Mouse (Mus musculus): ENCODE data around the gene Atp2b1. TPM values are rescaled to one million over a fixed set of nuclear protein-coding genes. Genes with fewer than 3 reads are reported as not detected.

The Atp2b1 gene
- polyA plus RNA-seq, 1 experiment from 2014 or later = 103 TPM

- ATAC-seq = no peak
- no peak overlapping the region for H3K9ac ChIP-seq (ENCODE audit: low read length)
- no peaks in the 10 kb centered on the region for H3K36me3 ChIP-seq (ENCODE audit: control insufficient read depth, insufficient read depth, low read length)
- WGBS = 91% methylated on average over 5 of the region's 5 CpGs
- H3K4me2 ChIP-seq (ENCODE audit: low read length) = no peak overlapping the region
- no peak overlapping the region for H3K4me3 ChIP-seq (ENCODE audit: low read depth, low read length)
- DNase-seq (ENCODE audit: low spot score) = no peak
- H3K4me1 ChIP-seq (ENCODE audit: control insufficient read depth, insufficient read depth, low read length) = no peaks in the 10 kb centered on the region
- H3K27me3 ChIP-seq (replicated peaks; ENCODE audit: control insufficient read depth, insufficient read depth, low read length) = no peaks in the 10 kb centered on the region
- no peak overlapping the region for H3K27ac ChIP-seq (ENCODE audit: low read depth, low read length)
- no peaks in the 10 kb centered on the region for H3K9me3 ChIP-seq (replicated peaks; ENCODE audit: control insufficient read depth, low read length)
These were observed 31.6 kb upstream of the Atp2b1 start for GRCm38 (mm10) chr10:98882587-98882986.

GRCm38 (mm10) chr10:98884445-98884844 is 29.8 kb upstream of the Atp2b1 start:
- no peak overlapping the region for H3K27ac ChIP-seq (ENCODE audit: low read depth, low read length)
- WGBS = 84% methylated on average over 2 of the region's 2 CpGs
- no peak overlapping the region for H3K4me2 ChIP-seq (ENCODE audit: low read length)
- no peak overlapping the region for H3K4me3 ChIP-seq (ENCODE audit: low read depth, low read length)
- ATAC-seq (no peak), DNase-seq (ENCODE audit: low spot score) (no peak)
- no peak overlapping the region for H3K9ac ChIP-seq (ENCODE audit: low read length)
- H3K27me3 ChIP-seq (replicated peaks; ENCODE audit: control insufficient read depth, insufficient read depth, low read length) = no peaks in the 10 kb centered on the region
- no peaks in the 10 kb centered on the region for H3K9me3 ChIP-seq (replicated peaks; ENCODE audit: control insufficient read depth, low read length)
- no peaks in the 10 kb centered on the region for H3K4me1 ChIP-seq (ENCODE audit: control insufficient read depth, insufficient read depth, low read length)
- H3K36me3 ChIP-seq (ENCODE audit: control insufficient read depth, insufficient read depth, low read length) = no peaks in the 10 kb centered on the region

GRCm38 (mm10) chr10:98886770-98887271 is 27.4 kb upstream of the Atp2b1 start:
- Histone ChIP-seq H3K4me2 (ENCODE audit: low read length) (no peak overlapping the region), H3K27me3 (replicated peaks; ENCODE audit: control insufficient read depth, insufficient read depth, low read length) (no peaks in the 10 kb centered on the region), H3K4me3 (ENCODE audit: low read depth, low read length) (no peak overlapping the region), H3K4me1 (ENCODE audit: control insufficient read depth, insufficient read depth, low read length) (no peaks in the 10 kb centered on the region), H3K9ac (ENCODE audit: low read length) (no peak overlapping the region), H3K9me3 (replicated peaks; ENCODE audit: control insufficient read depth, low read length) (no peaks in the 10 kb centered on the region), H3K27ac (ENCODE audit: low read depth, low read length) (no peak overlapping the region), H3K36me3 (ENCODE audit: control insufficient read depth, insufficient read depth, low read length) (no peaks in the 10 kb centered on the region)
- DNase-seq (ENCODE audit: low spot score) (no peak), ATAC-seq (no peak)
- WGBS = 88% methylated on average over 3 of the region's 3 CpGs

GRCm38 (mm10) chr10:98891361-98891760 is 22.8 kb upstream of the Atp2b1 start:
- Histone ChIP-seq H3K4me2 (ENCODE audit: low read length) (no peak overlapping the region), H3K9ac (ENCODE audit: low read length) (no peak overlapping the region), H3K27ac (ENCODE audit: low read depth, low read length) (no peak overlapping the region), H3K4me1 (ENCODE audit: control insufficient read depth, insufficient read depth, low read length) (no peaks in the 10 kb centered on the region), H3K36me3 (ENCODE audit: control insufficient read depth, insufficient read depth, low read length) (no peaks in the 10 kb centered on the region), H3K27me3 (replicated peaks; ENCODE audit: control insufficient read depth, insufficient read depth, low read length) (no peaks in the 10 kb centered on the region), H3K4me3 (ENCODE audit: low read depth, low read length) (no peak overlapping the region), H3K9me3 (replicated peaks; ENCODE audit: control insufficient read depth, low read length) (no peaks in the 10 kb centered on the region)
- DNase-seq (ENCODE audit: low spot score) (no peak), ATAC-seq (no peak)
- 88% methylated on average over 4 of the region's 4 CpGs for WGBS

- H3K27ac ChIP-seq (ENCODE audit: low read depth, low read length) = no peak overlapping the region
- DNase-seq (ENCODE audit: low spot score) = no peak
- no peaks in the 10 kb centered on the region for H3K27me3 ChIP-seq (replicated peaks; ENCODE audit: control insufficient read depth, insufficient read depth, low read length)
- no peaks in the 10 kb centered on the region for H3K9me3 ChIP-seq (replicated peaks; ENCODE audit: control insufficient read depth, low read length)
- no peak overlapping the region for H3K4me2 ChIP-seq (ENCODE audit: low read length)
- no peak for ATAC-seq
- no peak overlapping the region for H3K9ac ChIP-seq (ENCODE audit: low read length)
- H3K4me3 ChIP-seq (ENCODE audit: low read depth, low read length) = no peak overlapping the region
- no peaks in the 10 kb centered on the region for H3K36me3 ChIP-seq (ENCODE audit: control insufficient read depth, insufficient read depth, low read length)
- WGBS = 91% methylated on average over 8 of the region's 8 CpGs
- no peaks in the 10 kb centered on the region for H3K4me1 ChIP-seq (ENCODE audit: control insufficient read depth, insufficient read depth, low read length)
These were observed 16.7 kb upstream of the Atp2b1 start for GRCm38 (mm10) chr10:98897507-98897906.

GRCm38 (mm10) chr10:98897913-98898748 is 16.1 kb upstream of the Atp2b1 start:
- 81% methylated on average over 4 of the region's 4 CpGs for WGBS
- H3K4me1 ChIP-seq (ENCODE audit: control insufficient read depth, insufficient read depth, low read length) = no peaks in the 10 kb centered on the region
- H3K27me3 ChIP-seq (replicated peaks; ENCODE audit: control insufficient read depth, insufficient read depth, low read length) = no peaks in the 10 kb centered on the region
- no peak overlapping the region for H3K4me3 ChIP-seq (ENCODE audit: low read depth, low read length)
- ATAC-seq (no peak), DNase-seq (ENCODE audit: low spot score) (no peak)
- no peak overlapping the region for H3K9ac ChIP-seq (ENCODE audit: low read length)
- H3K4me2 ChIP-seq (ENCODE audit: low read length) = no peak overlapping the region
- no peaks in the 10 kb centered on the region for H3K9me3 ChIP-seq (replicated peaks; ENCODE audit: control insufficient read depth, low read length)
- no peak overlapping the region for H3K27ac ChIP-seq (ENCODE audit: low read depth, low read length)
- H3K36me3 ChIP-seq (ENCODE audit: control insufficient read depth, insufficient read depth, low read length) = no peaks in the 10 kb centered on the region

- no peaks in the 10 kb centered on the region for H3K36me3 ChIP-seq (ENCODE audit: control insufficient read depth, insufficient read depth, low read length)
These were observed 12.7 kb upstream of the Atp2b1 start for GRCm38 (mm10) chr10:98901533-98901932.

GRCm38 (mm10) chr10:98905987-98906386 is 8.2 kb upstream of the Atp2b1 start:
- Histone ChIP-seq H3K9me3 (replicated peaks; ENCODE audit: control insufficient read depth, low read length) (no peaks in the 10 kb centered on the region), H3K4me1 (ENCODE audit: control insufficient read depth, insufficient read depth, low read length) (no peaks in the 10 kb centered on the region), H3K4me3 (ENCODE audit: low read depth, low read length) (no peak overlapping the region), H3K9ac (ENCODE audit: low read length) (no peak overlapping the region), H3K27me3 (replicated peaks; ENCODE audit: control insufficient read depth, insufficient read depth, low read length) (no peaks in the 10 kb centered on the region), H3K36me3 (ENCODE audit: control insufficient read depth, insufficient read depth, low read length) (no peaks in the 10 kb centered on the region), H3K4me2 (ENCODE audit: low read length) (no peak overlapping the region), H3K27ac (ENCODE audit: low read depth, low read length) (no peak overlapping the region)
- DNase-seq (ENCODE audit: low spot score) (no peak), ATAC-seq (no peak)
- 86% methylated on average over 4 of the region's 4 CpGs for WGBS

More at GRCm38 (mm10) chr10:98901533-98901932, 12.7 kb upstream of the Atp2b1 start:
- H3K9ac ChIP-seq (ENCODE audit: low read length) = no peak overlapping the region
- no peaks in the 10 kb centered on the region for H3K27me3 ChIP-seq (replicated peaks; ENCODE audit: control insufficient read depth, insufficient read depth, low read length)
- DNase-seq (ENCODE audit: low spot score) = no peak
- H3K4me2 ChIP-seq (ENCODE audit: low read length) = no peak overlapping the region
- H3K4me1 ChIP-seq (ENCODE audit: control insufficient read depth, insufficient read depth, low read length) = no peaks in the 10 kb centered on the region
- H3K4me3 ChIP-seq (ENCODE audit: low read depth, low read length) = no peak overlapping the region
- no peaks in the 10 kb centered on the region for H3K9me3 ChIP-seq (replicated peaks; ENCODE audit: control insufficient read depth, low read length)
- H3K27ac ChIP-seq (ENCODE audit: low read depth, low read length) = no peak overlapping the region
- 86% methylated on average over 5 of the region's 5 CpGs for WGBS
- no peak for ATAC-seq

- Histone ChIP-seq H3K4me3 (ENCODE audit: low read depth, low read length) (no peak overlapping the region), H3K9me3 (replicated peaks; ENCODE audit: control insufficient read depth, low read length) (no peaks in the 10 kb centered on the region), H3K9ac (ENCODE audit: low read length) (no peak overlapping the region), H3K36me3 (ENCODE audit: control insufficient read depth, insufficient read depth, low read length) (no peaks in the 10 kb centered on the region), H3K4me1 (ENCODE audit: control insufficient read depth, insufficient read depth, low read length) (no peaks in the 10 kb centered on the region), H3K27me3 (replicated peaks; ENCODE audit: control insufficient read depth, insufficient read depth, low read length) (no peaks in the 10 kb centered on the region), H3K27ac (ENCODE audit: low read depth, low read length) (no peak overlapping the region), H3K4me2 (ENCODE audit: low read length) (no peak overlapping the region)
- 84% methylated on average over 5 of the region's 5 CpGs for WGBS
- DNase-seq (ENCODE audit: low spot score) = no peak
- ATAC-seq = no peak
These were observed 7.2 kb upstream of the Atp2b1 start for GRCm38 (mm10) chr10:98906941-98907549.

Measured in forebrain, embryonic 14.5 days (tissue).